21 mouse cellular contexts compared by ENCODE assay signal in genomic region chr6:128625246-128625645, GRCm38 (mm10). TPM values are rescaled to one million over a fixed set of nuclear protein-coding genes. Genes with fewer than 3 reads are reported as not detected.
DNase-seq lines count a peak whose midpoint lies in the region; ATAC-seq and TF ChIP-seq lines count a peak whose summit lies in the region.
"Not testable (repeated sequence)": the region's sequence is repeated elsewhere in the genome, so short reads cannot be mapped to it uniquely, and the experiment has no call there.
"Had no signal": no experiment of that assay in that cellular context is flagged by ENCODE, and none has a peak within 500 bp of the region (broad histone marks: within the 10 kb centered on the region; RNA-seq: fewer than 3 reads in every experiment).

No protein-coding gene starts in this region.

- TF ChIP-seq POLR2A in kidney, adult 2 months (IDR thresholded peaks at IDR 0.05; ENCODE audit: low read depth, low read length) = not testable (repeated sequence)

- H3K27me3 ChIP-seq in kidney, adult 2 months (replicated peaks; ENCODE audit: control insufficient read depth, insufficient read depth, low read length) = not testable (repeated sequence)

- not testable (repeated sequence) for TF ChIP-seq CTCF in kidney, adult 2 months (conservative IDR thresholded peaks at IDR 0.05; ENCODE audit: insufficient read depth, insufficient read length, low read depth, low read length)

- H3K36me3 ChIP-seq in kidney, adult 2 months (ENCODE audit: control insufficient read depth, insufficient read depth, low read length) = not testable (repeated sequence)

- not testable (repeated sequence) for H3K27ac ChIP-seq in kidney, adult 2 months (ENCODE audit: insufficient read depth, low read depth, low read length)

- 65% methylated on average over 6 of the region's 6 CpGs for WGBS in kidney, adult 2 months

- peak; percentile 42 for DNase-seq in kidney, adult 11 months
- DNase-seq in kidney, adult 2 months = peak; percentile 25
- DNase-seq in natural killer cell, adult 2 months (ENCODE audit: low spot score in 2 of 2) = peak; percentile 52 to 74

- ATAC-seq in megakaryocyte, adult 5-6 weeks (ENCODE audit: poor library complexity, severe bottlenecking) = peak; percentile 31; the same call in 1 of the 2 replicates
- ATAC-seq in monocyte, adult 5-6 weeks (replicated peaks; ENCODE audit: insufficient number of reproducible peaks, low FRiP score, low TSS enrichment, poor library complexity, severe bottlenecking) = peak; percentile 44; the same call in 1 of the 2 replicates

- H3K4me3 ChIP-seq in kidney, adult 2 months (ENCODE audit: insufficient read depth, low read depth, low read length) = not testable (repeated sequence)

- not testable (repeated sequence) for H3K4me1 ChIP-seq in kidney, adult 2 months (ENCODE audit: control insufficient read depth, insufficient read depth, low read length)

RNA-seq across cellular contexts. Expression of gene Klrb1a, which starts 1.9 kb away (rescaled TPM):
- polyA plus RNA-seq in kidney, adult 2 months (2012; rRNA removed) = 0.20 and 0.35 TPM in 2 replicates
- total RNA-seq in megakaryocyte, adult 5-6 weeks (2015) = 1.8 and 2.8 TPM in 2 replicates
- 0.81 and 2.6 TPM in 2 replicates for total RNA-seq in megakaryocyte, adult 5-6 weeks (2017)
- total RNA-seq in monocyte, adult 5-6 weeks (2017) = 35.0 to 144 TPM (median 65.3 TPM) in 3 replicates
- total RNA-seq: adrenal gland, adult 18-20 months; adrenal gland, adult 2 months; adrenal gland, adult 8-10 months; adrenal gland, postnatal 14 days; adrenal gland, postnatal 25 days; adrenal gland, postnatal 36 days; adrenal gland, postnatal 4 days; CH12.LX; ES-E14; MEL had no signal
- polyA plus RNA-seq: C2C12; CD4-positive, CD25-positive, alpha-beta regulatory T cell, adult 4 months; G1E; Patski had no signal

RNA-seq across cellular contexts. Expression of gene Clec2h, which starts 36.9 kb away (rescaled TPM):
- polyA plus RNA-seq in kidney, adult 2 months (2012; rRNA removed) = 43.8 and 53.2 TPM in 2 replicates
- not detected in 2 replicates for total RNA-seq in megakaryocyte, adult 5-6 weeks (2015)
- not detected in 2 replicates for total RNA-seq in megakaryocyte, adult 5-6 weeks (2017)
- total RNA-seq in monocyte, adult 5-6 weeks (2017) = not detected in 3 replicates
- total RNA-seq: CH12.LX, ES-E14, MEL had no signal
- polyA plus RNA-seq: activated CD4-positive, CD25-positive, alpha-beta regulatory T cell, adult 4 months; adrenal gland, adult 2 months; brain, embryonic 14.5 days; C2C12; CD4-positive, CD25-positive, alpha-beta regulatory T cell, adult 4 months; G1E; Patski had no signal

RNA-seq across cellular contexts. Expression of gene A2ml1, which starts 43.8 kb away (rescaled TPM):
- not detected in 2 replicates for polyA plus RNA-seq in kidney, adult 2 months (2012; rRNA removed)
- not detected in 2 replicates for total RNA-seq in megakaryocyte, adult 5-6 weeks (2015)
- total RNA-seq in megakaryocyte, adult 5-6 weeks (2017) = not detected in 2 replicates
- total RNA-seq in monocyte, adult 5-6 weeks (2017) = 0.19 TPM in 1 of 3 replicates, not detected in the others
- total RNA-seq: adrenal gland, adult 18-20 months; adrenal gland, adult 2 months; adrenal gland, adult 8-10 months; adrenal gland, postnatal 25 days; adrenal gland, postnatal 36 days; CH12.LX; ES-E14 had no signal
- polyA plus RNA-seq: adrenal gland, adult 2 months; C2C12; CD4-positive, CD25-positive, alpha-beta regulatory T cell, adult 4 months; G1E had no signal
